Mouse (Mus musculus): ENCODE measurements around the gene Galk1. TPM values are rescaled to one million over a fixed set of nuclear protein-coding genes. Genes with fewer than 3 reads are reported as not detected.

The Galk1 gene
- total RNA-seq, 1 experiment, result 144 TPM

- Histone ChIP-seq H3K9ac (ENCODE audit: insufficient read depth, low read depth, low read length, poor library complexity, severe bottlenecking) (no peak overlapping the region), H3K9me3 (ENCODE audit: control insufficient read depth, insufficient read depth, low read depth, low read length) (no peaks in the 10 kb centered on the region), H3K4me3 (ENCODE audit: insufficient read depth in 1 of 2, low read depth in 1 of 2, low read length in 2 of 2, poor library complexity in 1 of 2, severe bottlenecking in 1 of 2) (no peak overlapping the region), H3K4me1 (ENCODE audit: control insufficient read depth in 2 of 2, insufficient read depth in 2 of 2, low read length in 2 of 2, poor library complexity in 1 of 2) (peaks cover 5 to 32% of the 10 kb centered on the region in 2 experiments; a peak in 3 of 4 replicates), H3K27ac (ENCODE audit: insufficient read depth, low read depth, low read length, poor library complexity, severe bottlenecking) (no peak overlapping the region), H3K36me3 (ENCODE audit: control insufficient read depth, insufficient read depth, low read length, poor library complexity, severe bottlenecking) (peaks cover 35% of the 10 kb centered on the region)
- TF ChIP-seq MAFK (IDR thresholded peaks at IDR 0.05; ENCODE audit: insufficient read depth, low read depth, low read length) (no peak), HCFC1 (IDR thresholded peaks at IDR 0.05; ENCODE audit: borderline replicate concordance, insufficient read depth, low read length) (no peak), CHD2 (IDR thresholded peaks at IDR 0.05; ENCODE audit: low read depth, low read length) (no peak), ZC3H11A (IDR thresholded peaks at IDR 0.05; ENCODE audit: borderline replicate concordance, low read depth, low read length) (no peak), ZNF384 (IDR thresholded peaks at IDR 0.05; ENCODE audit: low read depth, low read length) (no peak)
- DNase-seq (ENCODE audit: low read depth, low spot score), result no peak
- in situ Hi-C loops (cut with MboI; ENCODE audit: low sequenced_read_pairs in 2 of 2, unreplicated experiment in 2 of 2), result no loop called here
These were observed 4.1 kb downstream of the Galk1 start for GRCm38 (mm10) chr11:116008411-116008810.

GRCm38 (mm10) chr11:116007095-116007850 lies 5.2 kb downstream of the Galk1 start:
- H3K4me1 ChIP-seq (ENCODE audit: control insufficient read depth in 2 of 2, insufficient read depth in 2 of 2, low read length in 2 of 2, poor library complexity in 1 of 2), result peaks cover 3 to 26% of the 10 kb centered on the region in 2 experiments; a peak in 2 of 4 replicates
- no peak overlapping the region for H3K9ac ChIP-seq (ENCODE audit: insufficient read depth, low read depth, low read length, poor library complexity, severe bottlenecking)
- DNase-seq (ENCODE audit: low read depth, low spot score), result no peak
- peaks cover 35% of the 10 kb centered on the region for H3K36me3 ChIP-seq (ENCODE audit: control insufficient read depth, insufficient read depth, low read length, poor library complexity, severe bottlenecking)
- H3K4me3 ChIP-seq (ENCODE audit: insufficient read depth in 1 of 2, low read depth in 1 of 2, low read length in 2 of 2, poor library complexity in 1 of 2, severe bottlenecking in 1 of 2), result no peak overlapping the region
- no peak for TF ChIP-seq MAFK (IDR thresholded peaks at IDR 0.05; ENCODE audit: insufficient read depth, low read depth, low read length)
- TF ChIP-seq ZC3H11A (IDR thresholded peaks at IDR 0.05; ENCODE audit: borderline replicate concordance, low read depth, low read length), result no peak
- TF ChIP-seq CHD2 (IDR thresholded peaks at IDR 0.05; ENCODE audit: low read depth, low read length), result no peak
- no peak for TF ChIP-seq ZNF384 (IDR thresholded peaks at IDR 0.05; ENCODE audit: low read depth, low read length)
- TF ChIP-seq HCFC1 (IDR thresholded peaks at IDR 0.05; ENCODE audit: borderline replicate concordance, insufficient read depth, low read length), result no peak
- in situ Hi-C loops (cut with MboI; ENCODE audit: low sequenced_read_pairs in 2 of 2, unreplicated experiment in 2 of 2), result no loop called here
- no peak overlapping the region for H3K27ac ChIP-seq (ENCODE audit: insufficient read depth, low read depth, low read length, poor library complexity, severe bottlenecking)
- no peaks in the 10 kb centered on the region for H3K9me3 ChIP-seq (ENCODE audit: control insufficient read depth, insufficient read depth, low read depth, low read length)

GRCm38 (mm10) chr11:116005701-116006419 lies 6.7 kb downstream of the Galk1 start:
- H3K4me3 ChIP-seq (ENCODE audit: insufficient read depth in 1 of 2, low read depth in 1 of 2, low read length in 2 of 2, poor library complexity in 1 of 2, severe bottlenecking in 1 of 2), result no peak overlapping the region
- H3K4me1 ChIP-seq (ENCODE audit: control insufficient read depth in 2 of 2, insufficient read depth in 2 of 2, low read length in 2 of 2, poor library complexity in 1 of 2), result peaks cover 3 to 24% of the 10 kb centered on the region in 2 experiments; a peak in 2 of 4 replicates
- DNase-seq (ENCODE audit: low read depth, low spot score), result no peak
- TF ChIP-seq ZNF384 (IDR thresholded peaks at IDR 0.05; ENCODE audit: low read depth, low read length), result no peak
- no peak for TF ChIP-seq MAFK (IDR thresholded peaks at IDR 0.05; ENCODE audit: insufficient read depth, low read depth, low read length)
- H3K27ac ChIP-seq (ENCODE audit: insufficient read depth, low read depth, low read length, poor library complexity, severe bottlenecking), result no peak overlapping the region
- H3K9ac ChIP-seq (ENCODE audit: insufficient read depth, low read depth, low read length, poor library complexity, severe bottlenecking), result no peak overlapping the region
- in situ Hi-C loops (cut with MboI; ENCODE audit: low sequenced_read_pairs in 2 of 2, unreplicated experiment in 2 of 2), result no loop called here
- H3K36me3 ChIP-seq (ENCODE audit: control insufficient read depth, insufficient read depth, low read length, poor library complexity, severe bottlenecking), result peaks cover 34% of the 10 kb centered on the region
- H3K9me3 ChIP-seq (ENCODE audit: control insufficient read depth, insufficient read depth, low read depth, low read length), result no peaks in the 10 kb centered on the region

GRCm38 (mm10) chr11:116004840-116005700 lies 7.4 kb downstream of the Galk1 start:
- in situ Hi-C loops (cut with MboI; ENCODE audit: low sequenced_read_pairs in 2 of 2, unreplicated experiment in 2 of 2), result no loop called here
- Histone ChIP-seq H3K9ac (ENCODE audit: insufficient read depth, low read depth, low read length, poor library complexity, severe bottlenecking) (peak overlapping the region; percentile 63), H3K9me3 (ENCODE audit: control insufficient read depth, insufficient read depth, low read depth, low read length) (no peaks in the 10 kb centered on the region), H3K4me3 (ENCODE audit: insufficient read depth in 1 of 2, low read depth in 1 of 2, low read length in 2 of 2, poor library complexity in 1 of 2, severe bottlenecking in 1 of 2) (peak overlapping the region; percentile 37 to 67), H3K36me3 (ENCODE audit: control insufficient read depth, insufficient read depth, low read length, poor library complexity, severe bottlenecking) (peaks cover 28% of the 10 kb centered on the region), H3K4me1 (ENCODE audit: control insufficient read depth in 2 of 2, insufficient read depth in 2 of 2, low read length in 2 of 2, poor library complexity in 1 of 2) (peaks cover 3 to 22% of the 10 kb centered on the region in 2 experiments; a peak in 3 of 4 replicates), H3K27ac (ENCODE audit: insufficient read depth, low read depth, low read length, poor library complexity, severe bottlenecking) (no peak overlapping the region)
- no peak for DNase-seq (ENCODE audit: low read depth, low spot score)
- no peak for TF ChIP-seq MAFK (IDR thresholded peaks at IDR 0.05; ENCODE audit: insufficient read depth, low read depth, low read length)
- no peak for TF ChIP-seq ZC3H11A (IDR thresholded peaks at IDR 0.05; ENCODE audit: borderline replicate concordance, low read depth, low read length)
- no peak for TF ChIP-seq CHD2 (IDR thresholded peaks at IDR 0.05; ENCODE audit: low read depth, low read length)
- no peak for TF ChIP-seq ZNF384 (IDR thresholded peaks at IDR 0.05; ENCODE audit: low read depth, low read length)
- no peak for TF ChIP-seq HCFC1 (IDR thresholded peaks at IDR 0.05; ENCODE audit: borderline replicate concordance, insufficient read depth, low read length)

Measured in ES-E14 (cell line).